Mouse (Mus musculus) MEL (cell line): ENCODE results near the gene Clk2. TPM values are rescaled to one million over a fixed set of nuclear protein-coding genes. Genes with fewer than 3 reads are reported as not detected.
A peak's percentile ranks its signal among the peaks of the same experiment; 100 is the strongest.

Experiments
- DNase-seq: peaks from one replicate; pipeline ENCODE4 v3.0.0; 2011; ENCODE audit warnings: low read depth, low spot score
- H3K27ac ChIP-seq: 2 replicates; pipeline ENCODE4 v1.5.1; 2012; ENCODE audit warnings: low read depth, mild to moderate bottlenecking, control low read depth, low read length, moderate library complexity; ENCODE audit not compliant: control insufficient read depth
- H3K27me3 ChIP-seq, 2 experiments: fragments of 150-350 bp in 1 of 2; sonication (generic) in 1 of 2; 2 replicates each; pipeline ENCODE4 v1.6.1; 2012; ENCODE audit warnings: low read length in 2 of 2, mild to moderate bottlenecking in 2 of 2, improper control_type of control experiment in 1 of 2, moderate library complexity in 1 of 2; ENCODE audit not compliant: insufficient read depth in 2 of 2, control insufficient read depth in 1 of 2
- H3K36me3 ChIP-seq, 2 experiments: 2 replicates each; pipeline ENCODE4 v1.6.1; 2012 to 2014; ENCODE audit warnings: low read length in 2 of 2, improper control_type of control experiment in 1 of 2, inconsistent platforms in 1 of 2, mild to moderate bottlenecking in 1 of 2; ENCODE audit not compliant: insufficient read depth in 2 of 2, control insufficient read depth in 1 of 2
- H3K4me1 ChIP-seq, 2 experiments: fragments of 150-350 bp in 1 of 2; sonication (generic) in 1 of 2; 2 replicates each; pipeline ENCODE4 v1.6.1; 2012; ENCODE audit warnings: low read length in 2 of 2, improper control_type of control experiment in 1 of 2, mild to moderate bottlenecking in 1 of 2; ENCODE audit not compliant: insufficient read depth in 2 of 2, control insufficient read depth in 1 of 2
- H3K4me3 ChIP-seq, 2 experiments: fragments of 150-350 bp in 1 of 2; sonication (generic) in 1 of 2; 2 replicates each; pipeline ENCODE4 v1.5.1; 2012; ENCODE audit warnings: low read depth in 2 of 2, low read length in 2 of 2, mild to moderate bottlenecking in 2 of 2, moderate library complexity in 2 of 2, control low read depth in 1 of 2, improper control_type of control experiment in 1 of 2; ENCODE audit not compliant: control insufficient read depth in 1 of 2, insufficient read depth in 1 of 2
- H3K79me2 ChIP-seq: 2 replicates; pipeline ENCODE4 v1.6.1; 2012; ENCODE audit warnings: mild to moderate bottlenecking, low read length, moderate library complexity; ENCODE audit not compliant: control insufficient read depth, poor library complexity, insufficient read depth
- H3K9ac ChIP-seq: 2 replicates; pipeline ENCODE4 v1.6.1; 2012; ENCODE audit warnings: low read depth, mild to moderate bottlenecking, control low read depth, low read length, moderate library complexity; ENCODE audit not compliant: control insufficient read depth, poor library complexity, severe bottlenecking
- H3K9me3 ChIP-seq: fragments of 150-350 bp; sonication (generic); replicated peaks from 2 replicates; pipeline ENCODE4 v1.6.1; 2012; ENCODE audit warnings: mild to moderate bottlenecking, low read length, improper control_type of control experiment, moderate library complexity; ENCODE audit not compliant: insufficient read depth
- CHD1 ChIP-seq: IDR thresholded peaks from 2 replicates; pipeline ENCODE4 v1.6.1; 2012; ENCODE audit warnings: low read depth, mild to moderate bottlenecking, inconsistent platforms, low read length, improper control_type of control experiment
- CTCF ChIP-seq, 3 experiments: IDR thresholded peaks in 2 of 3; conservative IDR thresholded peaks in 1 of 3; 2 replicates each; pipeline ENCODE4 v1.5.1; 2011 to 2012; ENCODE audit warnings: low read length in 3 of 3, low read depth in 2 of 3, mild to moderate bottlenecking in 2 of 3, improper control_type of control experiment in 1 of 3, inconsistent platforms in 1 of 3, mixed read lengths in 1 of 3, moderate library complexity in 1 of 3; ENCODE audit not compliant: control insufficient read depth in 1 of 3, insufficient read depth in 1 of 3, poor library complexity in 1 of 3, severe bottlenecking in 1 of 3
- EP300 ChIP-seq, 2 experiments: IDR thresholded peaks; 2 replicates each; pipeline ENCODE4 v1.6.1; 2011; ENCODE audit warnings: improper control_type of control experiment in 2 of 2, low read length in 2 of 2, low read depth in 1 of 2, mild to moderate bottlenecking in 1 of 2
- ETS1 ChIP-seq: IDR thresholded peaks from 2 replicates; pipeline ENCODE4 v1.6.1; 2012; ENCODE audit warnings: low read depth, mild to moderate bottlenecking, inconsistent platforms, low read length, improper control_type of control experiment, moderate library complexity
- GABPA ChIP-seq: IDR thresholded peaks from 2 replicates; pipeline ENCODE4 v1.6.1; 2012; ENCODE audit warnings: low read depth, mild to moderate bottlenecking, inconsistent platforms, low read length, improper control_type of control experiment, moderate library complexity
- KAT2A ChIP-seq: conservative IDR thresholded peaks from 2 replicates; pipeline ENCODE4 v1.6.1; 2012; ENCODE audit warnings: low read depth, low read length, improper control_type of control experiment, inconsistent platforms
- MAX ChIP-seq: IDR thresholded peaks from 2 replicates; pipeline ENCODE4 v1.6.1; 2011; ENCODE audit warnings: low read length, improper control_type of control experiment
- MYB ChIP-seq: IDR thresholded peaks from 2 replicates; pipeline ENCODE4 v1.6.1; 2011; ENCODE audit warnings: mild to moderate bottlenecking, low read depth, low read length, improper control_type of control experiment
- NELFE ChIP-seq: IDR thresholded peaks from 2 replicates; pipeline ENCODE4 v1.6.1; 2011; ENCODE audit warnings: low read depth, low read length, improper control_type of control experiment
- RAD21 ChIP-seq: IDR thresholded peaks from 2 replicates; pipeline ENCODE4 v1.6.1; 2011; ENCODE audit warnings: mild to moderate bottlenecking, low read depth, low read length, improper control_type of control experiment
- SIN3A ChIP-seq: IDR thresholded peaks from 2 replicates; pipeline ENCODE4 v1.6.1; 2012; ENCODE audit warnings: low read length, improper control_type of control experiment, inconsistent platforms
- SMC3 ChIP-seq: IDR thresholded peaks from 2 replicates; pipeline ENCODE4 v1.6.1; 2011; ENCODE audit warnings: low read depth, low read length, improper control_type of control experiment
- TBP ChIP-seq: IDR thresholded peaks from 2 replicates; pipeline ENCODE4 v1.8.0; 2011; ENCODE audit warnings: low read depth, low read length, improper control_type of control experiment
- UBTF ChIP-seq: IDR thresholded peaks from 2 replicates; pipeline ENCODE4 v1.6.1; 2012; ENCODE audit warnings: low read depth, mild to moderate bottlenecking, inconsistent platforms, low read length, improper control_type of control experiment, moderate library complexity, borderline replicate concordance; ENCODE audit not compliant: insufficient read depth
- USF1 ChIP-seq: IDR thresholded peaks from 2 replicates; pipeline ENCODE4 v1.6.1; 2014; ENCODE audit warnings: low read depth, mild to moderate bottlenecking, inconsistent platforms, low read length, improper control_type of control experiment, moderate library complexity
- ZC3H11A ChIP-seq: IDR thresholded peaks from 2 replicates; pipeline ENCODE4 v1.6.1; 2012; ENCODE audit warnings: low read depth, mild to moderate bottlenecking, inconsistent platforms, low read length, improper control_type of control experiment
- ZKSCAN1 ChIP-seq: IDR thresholded peaks from 2 replicates; pipeline ENCODE4 v1.6.1; 2012; ENCODE audit warnings: low read depth, mild to moderate bottlenecking, inconsistent platforms, low read length, improper control_type of control experiment, moderate library complexity
- ZNF384 ChIP-seq: IDR thresholded peaks from 2 replicates; pipeline ENCODE4 v1.6.1; 2012; ENCODE audit warnings: low read depth, mild to moderate bottlenecking, inconsistent platforms, low read length, improper control_type of control experiment
- polyA plus RNA-seq, 2 experiments: library from polyadenylated mRNA; stranded (reverse) in 1 of 2; unstranded in 1 of 2; fragments of >175 nt in 1 of 2; fragments of >200 nt in 1 of 2; gene quantifications; 2 replicates each; pipeline versions ENCODE4 v1.2.1 to v1.2.4; 2012; ENCODE audit warnings: low replicate concordance in 2 of 2, low read depth in 1 of 2; ENCODE audit not compliant: insufficient read length in 2 of 2, insufficient read depth in 1 of 2, missing spikeins in 1 of 2
- total RNA-seq: library from RNA; depleted of rRNA; stranded (reverse); fragments of 300-350 nt; gene quantifications from 2 replicates; pipeline ENCODE4 v1.2.3, GENCODE M21; 2012

Gene Clk2
- total and polyA plus RNA-seq, 3 experiments = 28.2 to 138 (median 83.6) TPM

DNA sequence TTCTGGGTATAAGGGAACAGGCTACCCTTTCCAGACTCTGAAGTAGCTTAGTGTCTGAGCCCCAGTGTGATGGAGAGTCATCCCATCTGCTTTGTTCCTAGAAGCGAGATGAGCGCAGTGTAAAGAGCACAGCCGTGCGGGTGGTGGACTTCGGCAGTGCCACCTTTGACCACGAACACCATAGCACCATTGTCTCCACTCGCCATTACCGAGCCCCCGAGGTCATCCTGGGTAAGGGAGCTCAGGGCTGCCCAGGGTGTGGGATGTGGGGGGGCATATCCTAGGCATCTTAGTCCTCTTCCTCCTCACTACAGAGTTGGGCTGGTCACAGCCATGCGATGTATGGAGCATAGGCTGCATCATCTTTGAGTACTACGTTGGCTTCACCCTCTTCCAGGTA is 10.2 kb downstream of the Clk2 start:
- TF ChIP-seq ETS1 (no peak), NELFE (0 out of 2 replicates have a peak, but pooled peaks have one; percentile 8), RAD21 (no peak), SMC3 (no peak), ZKSCAN1 (no peak)
- Histone ChIP-seq H3K79me2 (peaks cover 23% of the 10 kb centered on the region), H3K36me3 (peaks cover 16 to 31% of the 10 kb centered on the region in 2 experiments), H3K9me3 (no peaks in the 10 kb centered on the region), H3K4me1 (peaks cover 3 to 17% of the 10 kb centered on the region in 2 experiments; a peak in 3 of 4 replicates), H3K27me3 (no peaks in the 10 kb centered on the region), H3K9ac (no peak overlapping the region), H3K27ac (no peak overlapping the region), H3K4me3 (no peak overlapping the region)
- no peak for DNase-seq

DNA sequence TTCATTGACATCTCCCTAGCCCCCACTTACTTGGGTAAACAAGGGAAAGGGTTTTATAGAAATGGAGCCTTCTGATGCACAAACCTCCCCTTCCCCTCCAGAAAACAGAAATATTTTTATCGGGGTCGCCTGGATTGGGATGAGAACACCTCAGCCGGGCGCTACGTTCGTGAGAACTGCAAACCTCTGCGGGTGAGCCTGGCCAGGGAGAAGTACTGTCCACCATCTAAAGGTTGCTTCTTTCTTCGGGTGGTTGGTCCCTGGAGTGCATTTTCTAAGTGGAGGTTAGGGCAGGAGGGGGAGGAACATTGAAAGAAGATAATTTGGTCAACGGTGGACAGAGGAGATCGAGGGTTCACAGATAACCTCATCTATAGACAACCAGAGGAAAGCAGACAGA is 10.9 kb downstream of the Clk2 start:
- Histone ChIP-seq H3K27ac (no peak overlapping the region), H3K4me1 (peaks cover 3 to 17% of the 10 kb centered on the region in 2 experiments; a peak in 3 of 4 replicates), H3K4me3 (no peak overlapping the region), H3K79me2 (peaks cover 23% of the 10 kb centered on the region), H3K36me3 (peaks cover 19 to 32% of the 10 kb centered on the region in 2 experiments), H3K9ac (no peak overlapping the region), H3K27me3 (no peaks in the 10 kb centered on the region), H3K9me3 (no peaks in the 10 kb centered on the region)
- no peak for DNase-seq
- TF ChIP-seq TBP (no peak), USF1 (no peak), RAD21 (no peak), ZC3H11A (no peak), UBTF (no peak), MAX (no peak), CHD1 (no peak), KAT2A (no peak), NELFE (no peak), ETS1 (no peak), ZNF384 (no peak), MYB (no peak), SIN3A (no peak), GABPA (no peak), CTCF (IDR thresholded peaks at IDR 0.05 in 2 of 3, conservative IDR thresholded peaks at IDR 0.05 in 1 of 3; ENCODE audit: control insufficient read depth in 1 of 3, insufficient read depth in 1 of 3, low read depth in 2 of 3, low read length in 3 of 3, poor library complexity in 1 of 3, severe bottlenecking in 1 of 3) (no peak), EP300 (IDR thresholded peaks at IDR 0.05; ENCODE audit: low read depth in 1 of 2, low read length in 2 of 2) (no peak)
